Mouse (Mus musculus): ENCODE data around the gene Nthl1.
A peak's percentile ranks its signal among the peaks of the same experiment; 100 is the strongest.

Nthl1 gene

GRCm38 (mm10) chr17:24628646-24629045, 3.8 kb upstream of the Nthl1 start:
- peak; percentile 83 for DNase-seq (ENCODE audit: low read depth)

GRCm38 (mm10) chr17:24630072-24630471, 2.4 kb upstream of the Nthl1 start:
- no peak for DNase-seq (ENCODE audit: low read depth)

- no peak for DNase-seq (ENCODE audit: low read depth)
Measured at GRCm38 (mm10) chr17:24632813-24633449, 451 bp downstream of the Nthl1 start.

- no peak for DNase-seq (ENCODE audit: low read depth)
Measured at GRCm38 (mm10) chr17:24633831-24634230, 1.4 kb downstream of the Nthl1 start.

- DNase-seq (ENCODE audit: low read depth), result no peak
Measured at GRCm38 (mm10) chr17:24635024-24635423, 2.5 kb downstream of the Nthl1 start.

GRCm38 (mm10) chr17:24635694-24636093, 3.2 kb downstream of the Nthl1 start:
- no peak for DNase-seq (ENCODE audit: low read depth)

GRCm38 (mm10) chr17:24636781-24637481, 4.5 kb downstream of the Nthl1 start:
- DNase-seq (ENCODE audit: low read depth), result no peak

- DNase-seq (ENCODE audit: low read depth), result no peak
Measured at GRCm38 (mm10) chr17:24638214-24638613, 5.7 kb downstream of the Nthl1 start.

- no peak for DNase-seq (ENCODE audit: low read depth)
Measured at GRCm38 (mm10) chr17:24638840-24639239, 6.4 kb downstream of the Nthl1 start.

- DNase-seq (ENCODE audit: low read depth), result no peak
Measured at GRCm38 (mm10) chr17:24639571-24639988, 7.1 kb downstream of the Nthl1 start.

- no peak for DNase-seq (ENCODE audit: low read depth)
Measured at GRCm38 (mm10) chr17:24640119-24640518, 7.6 kb downstream of the Nthl1 start.

GRCm38 (mm10) chr17:24640581-24640980, 8.1 kb downstream of the Nthl1 start:
- DNase-seq (ENCODE audit: low read depth), result no peak

GRCm38 (mm10) chr17:24641944-24642343, 9.5 kb downstream of the Nthl1 start:
- DNase-seq (ENCODE audit: low read depth), result no peak

- no peak for DNase-seq (ENCODE audit: low read depth)
Measured at GRCm38 (mm10) chr17:24642791-24643343, 10.4 kb downstream of the Nthl1 start.

- DNase-seq (ENCODE audit: low read depth), result no peak
Measured at GRCm38 (mm10) chr17:24644030-24644715, 11.7 kb downstream of the Nthl1 start.

GRCm38 (mm10) chr17:24644875-24645721, 12.6 kb downstream of the Nthl1 start:
- no peak for DNase-seq (ENCODE audit: low read depth)

GRCm38 (mm10) chr17:24645916-24646315, 13.4 kb downstream of the Nthl1 start:
- no peak for DNase-seq (ENCODE audit: low read depth)

GRCm38 (mm10) chr17:24646381-24646780, 13.9 kb downstream of the Nthl1 start:
- DNase-seq (ENCODE audit: low read depth), result no peak

GRCm38 (mm10) chr17:24647493-24647892, 15.0 kb downstream of the Nthl1 start:
- no peak for DNase-seq (ENCODE audit: low read depth)

GRCm38 (mm10) chr17:24648731-24649377, 16.4 kb downstream of the Nthl1 start:
- no peak for DNase-seq (ENCODE audit: low read depth)

- no peak for DNase-seq (ENCODE audit: low read depth)
Measured at GRCm38 (mm10) chr17:24649581-24650069, 17.1 kb downstream of the Nthl1 start.
